Comparison of ENCODE assay signal across 13 mouse cellular contexts in genomic region chr7:118858640-118859039, GRCm38 (mm10).
"Had no signal": no experiment of that assay in that cellular context is flagged by ENCODE, and none has a peak within 500 bp of the region (broad histone marks: within the 10 kb centered on the region; RNA-seq: fewer than 3 reads in every experiment).

No protein-coding gene starts in this region.

- DNase-seq: gastrocnemius, adult 2 months; gastrocnemius, postnatal 10 days; gastrocnemius, postnatal 25 days; heart, adult 18-20 months; heart, postnatal 10 days; heart, postnatal 4 days; kidney, adult 18-20 months; kidney, adult 8-10 months; kidney, postnatal 10 days; kidney, postnatal 25 days; kidney, postnatal 4 days; liver; liver, embryonic 13.5 days had no signal
